Mouse (Mus musculus) layer of hippocampus, adult 2 months (tissue): ENCODE measurements at regions not wholly inside any gene's neighbourhood (a gene's known extent, or its start where the extent isn't known, plus 50 kb on each side); places are given as distances from the start of the nearest gene placed in this dataset.

ENCODE experiments used
- DNase-seq, 2 experiments: peaks; one replicate each; pipeline ENCODE4 v3.0.0; 2022; ENCODE audit warnings: low spot score in 2 of 2
- H3K27ac ChIP-seq: fragments of 200-600 bp; 2 replicates; pipeline ENCODE4 v1.8.1; 2022
- H3K4me3 ChIP-seq: fragments of 200-600 bp; 2 replicates; pipeline ENCODE4 v1.8.1; 2022; ENCODE audit warnings: mild to moderate bottlenecking
- CTCF ChIP-seq: fragments of 200-600 bp; conservative IDR thresholded peaks from 2 replicates; pipeline ENCODE4 v1.8.1; 2022; ENCODE audit warnings: antibody characterized with exemption, mild to moderate bottlenecking, moderate library complexity

- Histone ChIP-seq H3K4me3 (no peak overlapping the region), H3K27ac (no peak overlapping the region)
- TF ChIP-seq CTCF = no peak
- DNase-seq = no peak
Observed at GRCm38 (mm10) chr13:47552251-47552650, 429.8 kb downstream of the Rnf144b start.

- H3K4me3 ChIP-seq = no peak overlapping the region
- DNase-seq = no peak
- no peak for TF ChIP-seq CTCF
- no peak overlapping the region for H3K27ac ChIP-seq
Observed at GRCm38 (mm10) chr13:47554198-47554597, 431.7 kb downstream of the Rnf144b start.

- no peak for TF ChIP-seq CTCF
- DNase-seq = peak; percentile 46 to 48
- Histone ChIP-seq H3K27ac (no peak overlapping the region), H3K4me3 (no peak overlapping the region)
Observed at GRCm38 (mm10) chr13:47557196-47557974, 434.9 kb downstream of the Rnf144b start.

GRCm38 (mm10) chr13:47562836-47563235 is 440.4 kb downstream of the Rnf144b start:
- no peak for DNase-seq
- H3K4me3 ChIP-seq = no peak overlapping the region
- no peak overlapping the region for H3K27ac ChIP-seq
- no peak for TF ChIP-seq CTCF

- no peak for DNase-seq
- TF ChIP-seq CTCF = peak; percentile 63
Observed at GRCm38 (mm10) chr13:47576516-47576915, 454.1 kb downstream of the Rnf144b start.

GRCm38 (mm10) chr13:47580144-47580543 is 457.7 kb downstream of the Rnf144b start:
- no peak overlapping the region for H3K27ac ChIP-seq
- no peak overlapping the region for H3K4me3 ChIP-seq
- no peak for DNase-seq
- TF ChIP-seq CTCF = no peak

More at GRCm38 (mm10) chr13:47576516-47576915, 454.1 kb downstream of the Rnf144b start:
- H3K4me3 ChIP-seq = no peak overlapping the region
- no peak overlapping the region for H3K27ac ChIP-seq

- no peak for DNase-seq
- Histone ChIP-seq H3K27ac (no peak overlapping the region), H3K4me3 (no peak overlapping the region)
- no peak for TF ChIP-seq CTCF
Observed at GRCm38 (mm10) chr13:47585158-47585557, 462.7 kb downstream of the Rnf144b start.

GRCm38 (mm10) chr13:47602646-47603045 is 480.2 kb downstream of the Rnf144b start:
- TF ChIP-seq CTCF = no peak

GRCm38 (mm10) chr13:47611439-47611838 is 489.0 kb downstream of the Rnf144b start:
- TF ChIP-seq CTCF = no peak
- no peak for DNase-seq
- H3K4me3 ChIP-seq = no peak overlapping the region
- H3K27ac ChIP-seq = no peak overlapping the region

More at GRCm38 (mm10) chr13:47602646-47603045, 480.2 kb downstream of the Rnf144b start:
- no peak for DNase-seq
- Histone ChIP-seq H3K4me3 (no peak overlapping the region), H3K27ac (no peak overlapping the region)

- H3K4me3 ChIP-seq = no peak overlapping the region
- no peak for DNase-seq
- TF ChIP-seq CTCF = no peak
Observed at GRCm38 (mm10) chr13:47636511-47637103, 514.2 kb downstream of the Rnf144b start.

GRCm38 (mm10) chr13:47642341-47642740 is 519.9 kb downstream of the Rnf144b start:
- Histone ChIP-seq H3K4me3 (no peak overlapping the region), H3K27ac (no peak overlapping the region)
- TF ChIP-seq CTCF = peak; percentile 51
- no peak for DNase-seq

More at GRCm38 (mm10) chr13:47636511-47637103, 514.2 kb downstream of the Rnf144b start:
- no peak overlapping the region for H3K27ac ChIP-seq

- H3K27ac ChIP-seq = no peak overlapping the region
- H3K4me3 ChIP-seq = no peak overlapping the region
- no peak for DNase-seq
- TF ChIP-seq CTCF = no peak
Observed at GRCm38 (mm10) chr13:47645081-47645480, 522.6 kb downstream of the Rnf144b start.

- Histone ChIP-seq H3K27ac (0 out of 2 replicates have a peak overlapping the region, but pooled peaks have one; percentile 33), H3K4me3 (no peak overlapping the region)
- TF ChIP-seq CTCF = no peak
- peak; percentile 40 to 79 for DNase-seq
Observed at GRCm38 (mm10) chr13:47647693-47648092, 525.2 kb downstream of the Rnf144b start.

GRCm38 (mm10) chr13:47650093-47650492 is 527.6 kb downstream of the Rnf144b start:
- no peak overlapping the region; the same call in 1 of the 2 replicates for H3K4me3 ChIP-seq
- no peak for TF ChIP-seq CTCF
- H3K27ac ChIP-seq = no peak overlapping the region
- DNase-seq = no peak
